10 mouse cellular contexts compared by ENCODE assay signal in genomic region chr11:101056885-101057284, GRCm38 (mm10). TPM values are rescaled to one million over a fixed set of nuclear protein-coding genes. Genes with fewer than 3 reads are reported as not detected.
A peak's percentile ranks its signal among the peaks of the same experiment; 100 is the strongest.
DNase-seq lines count a peak whose midpoint lies in the region; ATAC-seq lines count a peak whose summit lies in the region.
"Had no signal": no experiment of that assay in that cellular context is flagged by ENCODE, and none has a peak within 500 bp of the region (broad histone marks: within the 10 kb centered on the region; RNA-seq: fewer than 3 reads in every experiment).

No protein-coding gene starts in this region.

- no peak overlapping the region for H3K4me2 ChIP-seq in embryonic facial prominence, embryonic 15.5 days (replicated peaks)
- H3K4me2 ChIP-seq in intestine, embryonic 14.5 days (ENCODE audit: low read length): peak overlapping the region; percentile 26; the same call in 1 of the 2 replicates
- H3K4me2 ChIP-seq in forebrain, embryonic 11.5 days (ENCODE audit: low read depth, low read length, severe bottlenecking): no peak overlapping the region
- no peak overlapping the region for H3K4me2 ChIP-seq in midbrain, embryonic 13.5 days (replicated peaks)

- peak overlapping the region; percentile 48 for H3K27ac ChIP-seq in embryonic facial prominence, embryonic 15.5 days (replicated peaks)
- peak overlapping the region; percentile 90 for H3K27ac ChIP-seq in intestine, embryonic 14.5 days (ENCODE audit: low read depth)
- no peak overlapping the region for H3K27ac ChIP-seq in forebrain, embryonic 11.5 days (ENCODE audit: low read depth, low read length)
- H3K27ac ChIP-seq in midbrain, embryonic 13.5 days: no peak overlapping the region
- H3K27ac ChIP-seq: liver, embryonic 14.5 days had no signal

- no peak for ATAC-seq in embryonic facial prominence, embryonic 15.5 days (ENCODE audit: insufficient number of reproducible peaks, low FRiP score, low TSS enrichment, low read depth)
- ATAC-seq in intestine, embryonic 14.5 days (replicated peaks; ENCODE audit: low FRiP score, low TSS enrichment, low read depth): peak; percentile 40
- ATAC-seq in erythroblast, adult 5-6 weeks (replicated peaks; ENCODE audit: low FRiP score, poor library complexity, severe bottlenecking): no peak
- no peak for ATAC-seq in forebrain, embryonic 11.5 days (replicated peaks; ENCODE audit: low FRiP score)
- no peak for ATAC-seq in midbrain, embryonic 13.5 days

- H3K4me1 ChIP-seq in embryonic facial prominence, embryonic 15.5 days: peaks cover 48% of the 10 kb centered on the region
- H3K4me1 ChIP-seq in intestine, embryonic 14.5 days (replicated peaks; ENCODE audit: control insufficient read depth, insufficient read depth, low read length): peaks cover 48% of the 10 kb centered on the region
- no peaks in the 10 kb centered on the region for H3K4me1 ChIP-seq in forebrain, embryonic 11.5 days (replicated peaks; ENCODE audit: control insufficient read depth, insufficient read depth, low read length)
- H3K4me1 ChIP-seq in midbrain, embryonic 13.5 days (replicated peaks): no peaks in the 10 kb centered on the region

- DNase-seq in cerebellum, adult 9-10 months: peak; percentile 19
- DNase-seq in cerebellum, postnatal 36 days: no peak
- peak; percentile 75 for DNase-seq in intestine, embryonic 14.5 days (ENCODE audit: low spot score)
- peak; percentile 75 to 92 for DNase-seq in lung, postnatal 4 days
- no peak for DNase-seq in forebrain, embryonic 11.5 days (ENCODE audit: low spot score)

- no peak overlapping the region for H3K4me3 ChIP-seq in embryonic facial prominence, embryonic 15.5 days (replicated peaks)
- no peak overlapping the region for H3K4me3 ChIP-seq in intestine, embryonic 14.5 days (ENCODE audit: low read depth, low read length)
- no peak overlapping the region for H3K4me3 ChIP-seq in forebrain, embryonic 11.5 days (ENCODE audit: low read depth, low read length)
- no peak overlapping the region for H3K4me3 ChIP-seq in midbrain, embryonic 13.5 days (replicated peaks)

- H3K27me3 ChIP-seq in embryonic facial prominence, embryonic 15.5 days: no peaks in the 10 kb centered on the region
- H3K27me3 ChIP-seq in intestine, embryonic 14.5 days (replicated peaks; ENCODE audit: control insufficient read depth, insufficient read depth, low read length): no peaks in the 10 kb centered on the region
- no peaks in the 10 kb centered on the region for H3K27me3 ChIP-seq in forebrain, embryonic 11.5 days (ENCODE audit: control insufficient read depth, insufficient read depth, low read length)
- H3K27me3 ChIP-seq in midbrain, embryonic 13.5 days: no peaks in the 10 kb centered on the region

- peaks cover 35% of the 10 kb centered on the region for H3K36me3 ChIP-seq in embryonic facial prominence, embryonic 15.5 days
- H3K36me3 ChIP-seq in intestine, embryonic 14.5 days (ENCODE audit: control insufficient read depth, insufficient read depth, low read length): peaks cover 22% of the 10 kb centered on the region
- no peaks in the 10 kb centered on the region for H3K36me3 ChIP-seq in forebrain, embryonic 11.5 days (ENCODE audit: control insufficient read depth, insufficient read depth, low read length)
- H3K36me3 ChIP-seq in midbrain, embryonic 13.5 days: peaks cover 95% of the 10 kb centered on the region

- H3K9ac ChIP-seq in embryonic facial prominence, embryonic 15.5 days: no peak overlapping the region
- H3K9ac ChIP-seq in intestine, embryonic 14.5 days (ENCODE audit: low read length): 0 out of 2 replicates have a peak overlapping the region, but pooled peaks have one; percentile 22
- no peak overlapping the region for H3K9ac ChIP-seq in forebrain, embryonic 11.5 days (ENCODE audit: low read length)
- H3K9ac ChIP-seq in midbrain, embryonic 13.5 days (replicated peaks): no peak overlapping the region
- H3K9ac ChIP-seq: liver, embryonic 14.5 days had no signal

- 46% methylated on average over 8 of the region's 8 CpGs for WGBS in embryonic facial prominence, embryonic 15.5 days
- 23% methylated on average over 8 of the region's 8 CpGs for WGBS in intestine, embryonic 14.5 days
- WGBS in forebrain, embryonic 11.5 days: 61% methylated on average over 8 of the region's 8 CpGs
- WGBS in midbrain, embryonic 13.5 days: 57% methylated on average over 8 of the region's 8 CpGs

- no peaks in the 10 kb centered on the region for H3K9me3 ChIP-seq in embryonic facial prominence, embryonic 15.5 days (replicated peaks)
- no peaks in the 10 kb centered on the region for H3K9me3 ChIP-seq in intestine, embryonic 14.5 days (ENCODE audit: control insufficient read depth, low read length)
- H3K9me3 ChIP-seq in forebrain, embryonic 11.5 days (ENCODE audit: control insufficient read depth, low read length): no peaks in the 10 kb centered on the region
- no peaks in the 10 kb centered on the region; the same call in 1 of the 2 replicates for H3K9me3 ChIP-seq in midbrain, embryonic 13.5 days

RNA-seq across cellular contexts. Expression of gene Naglu, which starts 12.9 kb away (rescaled TPM):
- 15.1 and 16.6 TPM in 2 replicates for polyA plus RNA-seq in embryonic facial prominence, embryonic 15.5 days (2015; fragmentation: Nextera tagmentation; extraction: Ambion mirVana)
- polyA plus RNA-seq in intestine, embryonic 14.5 days (2014; fragmentation: Nextera tagmentation; extraction: Ambion mirVana): 11.5 and 12.7 TPM in 2 replicates
- 3.1 and 3.7 TPM in 2 replicates for total RNA-seq in erythroblast, adult 5-6 weeks (2015; ENCODE audit: low replicate concordance)
- 2.0 and 2.8 TPM in 2 replicates for total RNA-seq in erythroblast, adult 5-6 weeks (2017; ENCODE audit: low replicate concordance)
- 6.9 and 7.8 TPM in 2 replicates for polyA plus RNA-seq in forebrain, embryonic 11.5 days (2014; fragmentation: Nextera tagmentation; extraction: Ambion mirVana)
- 9.7 and 9.9 TPM in 2 replicates for polyA plus RNA-seq in midbrain, embryonic 13.5 days (2015; fragmentation: Nextera tagmentation; extraction: Ambion mirVana)

RNA-seq across cellular contexts. Expression of gene Hsd17b1, which starts 21.3 kb away (rescaled TPM):
- 0.24 and 0.25 TPM in 2 replicates for polyA plus RNA-seq in embryonic facial prominence, embryonic 15.5 days (2015; fragmentation: Nextera tagmentation; extraction: Ambion mirVana)
- not detected in 2 replicates for polyA plus RNA-seq in intestine, embryonic 14.5 days (2014; fragmentation: Nextera tagmentation; extraction: Ambion mirVana)
- 2.1 TPM in 1 of 2 replicates, not detected in the other for total RNA-seq in erythroblast, adult 5-6 weeks (2015; ENCODE audit: low replicate concordance)
- 1.9 TPM in 1 of 2 replicates, not detected in the other for total RNA-seq in erythroblast, adult 5-6 weeks (2017; ENCODE audit: low replicate concordance)
- polyA plus RNA-seq in forebrain, embryonic 11.5 days (2014; fragmentation: Nextera tagmentation; extraction: Ambion mirVana): 0.19 TPM in 1 of 2 replicates, not detected in the other
- 0.24 TPM in 1 of 2 replicates, not detected in the other for polyA plus RNA-seq in midbrain, embryonic 13.5 days (2015; fragmentation: Nextera tagmentation; extraction: Ambion mirVana)
- polyA plus RNA-seq: C2C12 had no signal

RNA-seq across cellular contexts. Expression of gene Coasy, which starts 25.5 kb away (rescaled TPM):
- polyA plus RNA-seq in embryonic facial prominence, embryonic 15.5 days (2015; fragmentation: Nextera tagmentation; extraction: Ambion mirVana): 43.2 and 44.9 TPM in 2 replicates
- 39.7 and 45.5 TPM in 2 replicates for polyA plus RNA-seq in intestine, embryonic 14.5 days (2014; fragmentation: Nextera tagmentation; extraction: Ambion mirVana)
- total RNA-seq in erythroblast, adult 5-6 weeks (2015; ENCODE audit: low replicate concordance): 6.7 and 7.5 TPM in 2 replicates
- 3.8 and 9.6 TPM in 2 replicates for total RNA-seq in erythroblast, adult 5-6 weeks (2017; ENCODE audit: low replicate concordance)
- polyA plus RNA-seq in forebrain, embryonic 11.5 days (2014; fragmentation: Nextera tagmentation; extraction: Ambion mirVana): 50.4 and 51.5 TPM in 2 replicates
- 47.1 and 52.8 TPM in 2 replicates for polyA plus RNA-seq in midbrain, embryonic 13.5 days (2015; fragmentation: Nextera tagmentation; extraction: Ambion mirVana)

RNA-seq across cellular contexts. Expression of gene Mlx, which starts 30.2 kb away (rescaled TPM):
- 50.3 and 52.0 TPM in 2 replicates for polyA plus RNA-seq in embryonic facial prominence, embryonic 15.5 days (2015; fragmentation: Nextera tagmentation; extraction: Ambion mirVana)
- 43.6 and 48.0 TPM in 2 replicates for polyA plus RNA-seq in intestine, embryonic 14.5 days (2014; fragmentation: Nextera tagmentation; extraction: Ambion mirVana)
- total RNA-seq in erythroblast, adult 5-6 weeks (2015; ENCODE audit: low replicate concordance): 20.5 and 26.9 TPM in 2 replicates
- total RNA-seq in erythroblast, adult 5-6 weeks (2017; ENCODE audit: low replicate concordance): 18.4 and 23.7 TPM in 2 replicates
- 41.8 and 44.3 TPM in 2 replicates for polyA plus RNA-seq in forebrain, embryonic 11.5 days (2014; fragmentation: Nextera tagmentation; extraction: Ambion mirVana)
- polyA plus RNA-seq in midbrain, embryonic 13.5 days (2015; fragmentation: Nextera tagmentation; extraction: Ambion mirVana): 85.9 and 90.9 TPM in 2 replicates

RNA-seq across cellular contexts. Expression of gene Psmc3ip, which starts 38.4 kb away (rescaled TPM):
- polyA plus RNA-seq in embryonic facial prominence, embryonic 15.5 days (2015; fragmentation: Nextera tagmentation; extraction: Ambion mirVana): 32.0 and 33.6 TPM in 2 replicates
- polyA plus RNA-seq in intestine, embryonic 14.5 days (2014; fragmentation: Nextera tagmentation; extraction: Ambion mirVana): 29.1 and 38.1 TPM in 2 replicates
- total RNA-seq in erythroblast, adult 5-6 weeks (2015; ENCODE audit: low replicate concordance): 2.7 and 4.4 TPM in 2 replicates
- 4.1 and 13.7 TPM in 2 replicates for total RNA-seq in erythroblast, adult 5-6 weeks (2017; ENCODE audit: low replicate concordance)
- 74.1 and 79.7 TPM in 2 replicates for polyA plus RNA-seq in forebrain, embryonic 11.5 days (2014; fragmentation: Nextera tagmentation; extraction: Ambion mirVana)
- polyA plus RNA-seq in midbrain, embryonic 13.5 days (2015; fragmentation: Nextera tagmentation; extraction: Ambion mirVana): 27.9 and 30.8 TPM in 2 replicates

Comparison
In these comparisons a context has a peak if more than half of its experiments do, and no peak if none do; other contexts are left out.
1. DNase-seq: peak in cerebellum, adult 9-10 months (single experiment), intestine, embryonic 14.5 days (single experiment) and lung, postnatal 4 days (2 of 2); none in cerebellum, postnatal 36 days (0 of 2) and forebrain, embryonic 11.5 days (single experiment).
2. H3K27ac ChIP-seq: peak in embryonic facial prominence, embryonic 15.5 days (single experiment) and intestine, embryonic 14.5 days (single experiment); none in forebrain, embryonic 11.5 days (single experiment) and midbrain, embryonic 13.5 days (single experiment).